Mouse (Mus musculus): ENCODE measurements around the gene Per3.

Per3 gene

GRCm38 (mm10) chr4:151044037-151044943, at the start of gene Per3:
Gene Per3, minus strand, starts transcription at chr4:151044665.
- ATAC-seq (ENCODE audit: insufficient number of reproducible peaks, low FRiP score, low TSS enrichment): peak; percentile 42; the same call in 1 of the 2 replicates

GRCm38 (mm10) chr4:151089270-151089669, 44.8 kb upstream of the Per3 start, which contains the start of gene Gm13090:
Gene Gm13090, plus strand, starts transcription at chr4:151089570.
- ATAC-seq (ENCODE audit: insufficient number of reproducible peaks, low FRiP score, low TSS enrichment): no peak

- ATAC-seq (ENCODE audit: insufficient number of reproducible peaks, low FRiP score, low TSS enrichment): peak; percentile 89
Measured at GRCm38 (mm10) chr4:151088819-151089218, 44.4 kb upstream of the Per3 start.

- ATAC-seq (ENCODE audit: insufficient number of reproducible peaks, low FRiP score, low TSS enrichment): no peak
Measured at GRCm38 (mm10) chr4:151087358-151087757, 42.9 kb upstream of the Per3 start.

GRCm38 (mm10) chr4:151083027-151083426, 38.6 kb upstream of the Per3 start:
- no peak for ATAC-seq (ENCODE audit: insufficient number of reproducible peaks, low FRiP score, low TSS enrichment)

- no peak for ATAC-seq (ENCODE audit: insufficient number of reproducible peaks, low FRiP score, low TSS enrichment)
Measured at GRCm38 (mm10) chr4:151081977-151082376, 37.5 kb upstream of the Per3 start.

GRCm38 (mm10) chr4:151081355-151081754, 36.9 kb upstream of the Per3 start:
- ATAC-seq (ENCODE audit: insufficient number of reproducible peaks, low FRiP score, low TSS enrichment): no peak

GRCm38 (mm10) chr4:151074817-151075216, 30.4 kb upstream of the Per3 start:
- ATAC-seq (ENCODE audit: insufficient number of reproducible peaks, low FRiP score, low TSS enrichment): no peak

- peak; percentile 49; the same call in 1 of the 2 replicates for ATAC-seq (ENCODE audit: insufficient number of reproducible peaks, low FRiP score, low TSS enrichment)
Measured at GRCm38 (mm10) chr4:151073108-151073744, 28.8 kb upstream of the Per3 start.

- no peak for ATAC-seq (ENCODE audit: insufficient number of reproducible peaks, low FRiP score, low TSS enrichment)
Measured at GRCm38 (mm10) chr4:151070962-151071361, 26.5 kb upstream of the Per3 start.

- no peak for ATAC-seq (ENCODE audit: insufficient number of reproducible peaks, low FRiP score, low TSS enrichment)
Measured at GRCm38 (mm10) chr4:151068751-151069150, 24.3 kb upstream of the Per3 start.

- no peak for ATAC-seq (ENCODE audit: insufficient number of reproducible peaks, low FRiP score, low TSS enrichment)
Measured at GRCm38 (mm10) chr4:151059566-151059965, 15.1 kb upstream of the Per3 start.

- no peak for ATAC-seq (ENCODE audit: insufficient number of reproducible peaks, low FRiP score, low TSS enrichment)
Measured at GRCm38 (mm10) chr4:151058634-151059033, 14.2 kb upstream of the Per3 start.

GRCm38 (mm10) chr4:151057347-151058321, 13.2 kb upstream of the Per3 start, which contains the start of gene Vamp3:
Gene Vamp3, minus strand, starts transcription at chr4:151057963.
- peak; percentile 95 for ATAC-seq (ENCODE audit: insufficient number of reproducible peaks, low FRiP score, low TSS enrichment)

GRCm38 (mm10) chr4:151051162-151051561, 6.7 kb upstream of the Per3 start:
- ATAC-seq (ENCODE audit: insufficient number of reproducible peaks, low FRiP score, low TSS enrichment): no peak

- no peak for ATAC-seq (ENCODE audit: insufficient number of reproducible peaks, low FRiP score, low TSS enrichment)
Measured at GRCm38 (mm10) chr4:151046524-151046923, 2.1 kb upstream of the Per3 start.

GRCm38 (mm10) chr4:151044944-151045570, 592 bp upstream of the Per3 start:
- peak; percentile 95 for ATAC-seq (ENCODE audit: insufficient number of reproducible peaks, low FRiP score, low TSS enrichment)

GRCm38 (mm10) chr4:151043281-151043680, 1.2 kb downstream of the Per3 start:
- no peak for ATAC-seq (ENCODE audit: insufficient number of reproducible peaks, low FRiP score, low TSS enrichment)

GRCm38 (mm10) chr4:151041506-151041905, 3.0 kb downstream of the Per3 start:
- ATAC-seq (ENCODE audit: insufficient number of reproducible peaks, low FRiP score, low TSS enrichment): no peak

- ATAC-seq (ENCODE audit: insufficient number of reproducible peaks, low FRiP score, low TSS enrichment): no peak
Measured at GRCm38 (mm10) chr4:151037800-151038199, 6.7 kb downstream of the Per3 start.

Data from cerebellum, adult (tissue).